Mouse (Mus musculus): ENCODE measurements around the gene Atp6v1a. TPM values are rescaled to one million over a fixed set of nuclear protein-coding genes. Genes with fewer than 3 reads are reported as not detected.
A peak's percentile ranks its signal among the peaks of the same experiment; 100 is the strongest.

Gene Atp6v1a
- 10 to 100 TPM; 20.2 to 26.2 (median 24.9) TPM for total RNA-seq (2022)

GRCm38 (mm10) chr16:44139536-44140185 is at the start of gene Atp6v1a, which contains the start of gene Naa50:
Atp6v1a (minus strand) TSS chr16:44139705.
Naa50 (plus strand) TSS chr16:44139830.
- peak; percentile 85 for DNase-seq (ENCODE audit: low spot score)

- no peak for DNase-seq (ENCODE audit: low spot score)
These were observed 49.3 kb upstream of the Atp6v1a start for GRCm38 (mm10) chr16:44188766-44189165.

GRCm38 (mm10) chr16:44187172-44187571 is 47.7 kb upstream of the Atp6v1a start:
- DNase-seq (ENCODE audit: low spot score) = no peak

- DNase-seq (ENCODE audit: low spot score) = no peak
These were observed 45.3 kb upstream of the Atp6v1a start for GRCm38 (mm10) chr16:44184769-44185168.

- no peak for DNase-seq (ENCODE audit: low spot score)
These were observed 43.1 kb upstream of the Atp6v1a start for GRCm38 (mm10) chr16:44182597-44182996.

GRCm38 (mm10) chr16:44178555-44178954 is 39.0 kb upstream of the Atp6v1a start:
- no peak for DNase-seq (ENCODE audit: low spot score)

- DNase-seq (ENCODE audit: low spot score) = no peak
These were observed 37.0 kb upstream of the Atp6v1a start for GRCm38 (mm10) chr16:44176511-44176910.

GRCm38 (mm10) chr16:44175001-44175400 is 35.5 kb upstream of the Atp6v1a start:
- no peak for DNase-seq (ENCODE audit: low spot score)

- no peak for DNase-seq (ENCODE audit: low spot score)
These were observed 34.5 kb upstream of the Atp6v1a start for GRCm38 (mm10) chr16:44173966-44174530.

GRCm38 (mm10) chr16:44173155-44173941 is 33.8 kb upstream of the Atp6v1a start, which contains the start of gene Usf3:
Usf3 (plus strand) TSS chr16:44173246.
- peak; percentile 53 for DNase-seq (ENCODE audit: low spot score)

- peak; percentile 99 for DNase-seq (ENCODE audit: low spot score)
These were observed 33.0 kb upstream of the Atp6v1a start for GRCm38 (mm10) chr16:44172297-44173154.

- no peak for DNase-seq (ENCODE audit: low spot score)
These were observed 29.5 kb upstream of the Atp6v1a start for GRCm38 (mm10) chr16:44168990-44169389.

GRCm38 (mm10) chr16:44165182-44165581 is 25.7 kb upstream of the Atp6v1a start:
- DNase-seq (ENCODE audit: low spot score) = no peak

GRCm38 (mm10) chr16:44163831-44164230 is 24.3 kb upstream of the Atp6v1a start:
- no peak for DNase-seq (ENCODE audit: low spot score)

GRCm38 (mm10) chr16:44159325-44159724 is 19.8 kb upstream of the Atp6v1a start:
- no peak for DNase-seq (ENCODE audit: low spot score)

GRCm38 (mm10) chr16:44154497-44155057 is 15.1 kb upstream of the Atp6v1a start:
- DNase-seq (ENCODE audit: low spot score) = no peak

- no peak for DNase-seq (ENCODE audit: low spot score)
These were observed 9.7 kb upstream of the Atp6v1a start for GRCm38 (mm10) chr16:44149002-44149767.

GRCm38 (mm10) chr16:44141483-44141882 is 2.0 kb upstream of the Atp6v1a start:
- DNase-seq (ENCODE audit: low spot score) = no peak

- peak; percentile 79 for DNase-seq (ENCODE audit: low spot score)
These were observed 782 bp upstream of the Atp6v1a start for GRCm38 (mm10) chr16:44140186-44140787.

GRCm38 (mm10) chr16:44138979-44139535 is 448 bp downstream of the Atp6v1a start:
- peak; percentile 91 for DNase-seq (ENCODE audit: low spot score)

Data from heart, adult 8-10 months (tissue).